Mouse (Mus musculus) forebrain, embryonic 10.5 days (tissue): ENCODE results near the gene Pi4ka. TPM values are rescaled to one million over a fixed set of nuclear protein-coding genes. Genes with fewer than 3 reads are reported as not detected.

Experiments used
- DNase-seq: peaks from one replicate; pipeline ENCODE4 v3.0.0-alpha.2; 2017; ENCODE audit warnings: low spot score; ENCODE audit errors: extremely low spot score
- H3K27ac ChIP-seq: fragments of 300-500 bp; sonication (generic); 2 replicates; pipeline ENCODE4 v1.5.1; 2016; ENCODE audit warnings: mild to moderate bottlenecking
- H3K27me3 ChIP-seq: fragments of 300-500 bp; sonication (generic); 2 replicates; pipeline ENCODE4 v1.6.1; 2016; ENCODE audit warnings: mild to moderate bottlenecking; ENCODE audit not compliant: poor library complexity, severe bottlenecking
- H3K36me3 ChIP-seq: fragments of 300-500 bp; sonication (generic); replicated peaks from 2 replicates; pipeline ENCODE4 v1.6.1; 2016; ENCODE audit warnings: mild to moderate bottlenecking, moderate library complexity
- H3K4me1 ChIP-seq: fragments of 300-500 bp; sonication (generic); 2 replicates; pipeline ENCODE4 v1.6.1; 2016
- H3K4me3 ChIP-seq: fragments of 300-500 bp; sonication (generic); 2 replicates; pipeline ENCODE4 v1.5.1; 2016; ENCODE audit warnings: mild to moderate bottlenecking, moderate library complexity
- H3K9me3 ChIP-seq: fragments of 300-500 bp; sonication (generic); 2 replicates; pipeline ENCODE4 v1.6.1; 2016; ENCODE audit warnings: mild to moderate bottlenecking, moderate library complexity
- WGBS: fragments of 180-500 bp; shearing (Covaris S2); methylation state at CpG from one replicate; pipeline ENCODE4 v1.1.7; 2016; 5-methylcytosine and 5-hydroxymethylcytosine counted together
- polyA plus RNA-seq: library from polyadenylated mRNA; unstranded; fragments of >200 nt; fragmentation: Nextera tagmentation; extraction: Ambion mirVana; gene quantifications from 2 replicates; pipeline ENCODE4 v1.2.1, GENCODE M21; 2016

Gene Pi4ka
- polyA plus RNA-seq = 38.6 and 39.2 TPM in 2 replicates

GRCm38 (mm10) chr16:17405736-17406443 lies at the start of gene Pi4ka, which contains the start of gene Snap29:
Gene Pi4ka, minus strand, starts transcription at chr16:17406314.
Gene Snap29, plus strand, starts transcription at chr16:17405986.
- 0 out of 2 replicates have a peak, but pooled peaks cover 6% of the 10 kb centered on the region for H3K36me3 ChIP-seq
- peak; percentile 99 for DNase-seq
- peak within 1 kb of the TSS; percentile 90 for H3K27ac ChIP-seq
- peaks cover 28% of the 10 kb centered on the region for H3K4me1 ChIP-seq
- no peaks in the 10 kb centered on the region for H3K27me3 ChIP-seq
- under 1% methylated on average over 69 of the region's 69 CpGs for WGBS
- no peaks in the 10 kb centered on the region for H3K9me3 ChIP-seq
- H3K4me3 ChIP-seq = peak within 1 kb of the TSS; percentile 85

- H3K27me3 ChIP-seq = no peaks in the 10 kb centered on the region
- peak overlapping the region; percentile 99 for H3K4me3 ChIP-seq
- DNase-seq = no peak
- H3K27ac ChIP-seq = peak overlapping the region; percentile 98
- H3K4me1 ChIP-seq = peaks cover 32% of the 10 kb centered on the region
- H3K9me3 ChIP-seq = peaks cover 2% of the 10 kb centered on the region; the same call in 1 of the 2 replicates
- peaks cover 31% of the 10 kb centered on the region for H3K36me3 ChIP-seq
- WGBS = under 1% methylated on average over 24 of the region's 24 CpGs
Measured at GRCm38 (mm10) chr16:17452373-17452715, 46.2 kb upstream of the Pi4ka start.

- peak; percentile 99 for DNase-seq
- H3K27me3 ChIP-seq = no peaks in the 10 kb centered on the region
- under 1% methylated on average over 63 of the region's 63 CpGs for WGBS
- H3K4me1 ChIP-seq = peaks cover 32% of the 10 kb centered on the region
- H3K9me3 ChIP-seq = 0 out of 2 replicates have a peak, but pooled peaks cover 2% of the 10 kb centered on the region
- H3K27ac ChIP-seq = peak within 1 kb of the TSS; percentile 98
- peaks cover 25% of the 10 kb centered on the region for H3K36me3 ChIP-seq
- peak within 1 kb of the TSS; percentile 99 for H3K4me3 ChIP-seq
Measured at GRCm38 (mm10) chr16:17451541-17452372, 45.6 kb upstream of the Pi4ka start, which contains the start of gene Crkl. Gene Crkl, plus strand, starts transcription at chr16:17451987.

DNA sequence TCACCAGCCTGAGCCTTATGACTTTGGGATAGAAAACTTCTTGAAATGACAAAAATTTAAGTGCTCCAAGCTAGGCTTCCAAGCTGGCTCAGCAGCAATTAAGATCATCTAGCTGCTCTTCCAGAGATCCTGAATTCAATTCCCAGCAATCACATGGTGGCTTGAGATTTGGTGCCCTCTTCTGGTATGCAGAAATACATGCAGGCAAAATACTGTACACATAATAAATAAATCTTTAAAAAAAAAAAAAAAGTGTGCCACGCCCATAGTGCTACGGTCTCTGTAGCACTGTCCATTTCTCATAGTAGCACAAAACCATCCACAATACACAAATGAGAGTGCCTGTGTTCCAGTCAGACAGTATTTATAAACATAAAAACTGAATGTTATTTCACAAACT lies 26.5 kb upstream of the Pi4ka start:
- H3K4me1 ChIP-seq = no peaks in the 10 kb centered on the region
- no peak for DNase-seq
- peaks cover 11% of the 10 kb centered on the region for H3K36me3 ChIP-seq
- H3K27ac ChIP-seq = no peak overlapping the region
- H3K9me3 ChIP-seq = no peaks in the 10 kb centered on the region
- 87% methylated on average over 2 of the region's 2 CpGs for WGBS
- no peaks in the 10 kb centered on the region for H3K27me3 ChIP-seq
- H3K4me3 ChIP-seq = no peak overlapping the region

DNA sequence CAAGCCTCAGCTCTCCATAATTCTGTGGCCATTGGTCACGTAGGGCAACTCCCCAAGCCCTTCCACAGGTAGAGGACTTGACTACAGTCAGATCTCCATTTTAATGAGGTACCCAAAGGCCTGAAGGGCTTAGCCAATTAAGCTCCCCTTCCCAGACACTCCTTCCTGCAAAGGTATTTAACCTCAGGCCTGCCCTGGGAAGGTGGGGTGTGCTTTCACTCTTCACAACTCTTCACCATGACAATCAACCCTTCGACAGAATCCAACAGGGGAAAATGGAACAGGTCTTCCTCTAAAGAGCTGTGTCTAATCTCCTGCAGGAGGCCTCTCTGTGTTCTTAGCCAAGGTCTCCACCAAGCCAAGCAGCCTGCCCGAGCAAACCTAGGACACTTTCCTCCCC lies 16.9 kb upstream of the Pi4ka start:
- Histone ChIP-seq H3K27ac (no peak overlapping the region), H3K4me1 (no peaks in the 10 kb centered on the region), H3K36me3 (peaks cover 46% of the 10 kb centered on the region), H3K9me3 (no peaks in the 10 kb centered on the region), H3K4me3 (no peak overlapping the region), H3K27me3 (no peaks in the 10 kb centered on the region)
- no peak for DNase-seq
- 72% methylated on average over 3 of the region's 3 CpGs for WGBS

GRCm38 (mm10) chr16:17410209-17410608 lies 4.1 kb upstream of the Pi4ka start:
- 67% methylated on average over 4 of the region's 4 CpGs for WGBS
- DNase-seq = no peak
- H3K4me3 ChIP-seq = no peak overlapping the region
- no peak overlapping the region for H3K27ac ChIP-seq
- H3K27me3 ChIP-seq = no peaks in the 10 kb centered on the region
- H3K36me3 ChIP-seq = no peaks in the 10 kb centered on the region
- no peaks in the 10 kb centered on the region for H3K9me3 ChIP-seq
- peaks cover 17% of the 10 kb centered on the region for H3K4me1 ChIP-seq

GRCm38 (mm10) chr16:17409046-17409445 lies 2.9 kb upstream of the Pi4ka start:
- peaks cover 28% of the 10 kb centered on the region for H3K4me1 ChIP-seq
- 93% methylated on average over 2 of the region's 2 CpGs for WGBS

GRCm38 (mm10) chr16:17406512-17407231 lies 558 bp upstream of the Pi4ka start:
- 47% methylated on average over 9 of the region's 9 CpGs for WGBS
- 0 out of 2 replicates have a peak, but pooled peaks cover 6% of the 10 kb centered on the region for H3K36me3 ChIP-seq
- H3K9me3 ChIP-seq = no peaks in the 10 kb centered on the region
- no peak overlapping the region for H3K27ac ChIP-seq
- DNase-seq = no peak
- peaks cover 28% of the 10 kb centered on the region for H3K4me1 ChIP-seq
- H3K4me3 ChIP-seq = peak overlapping the region; percentile 85
- no peaks in the 10 kb centered on the region for H3K27me3 ChIP-seq

More at GRCm38 (mm10) chr16:17409046-17409445, 2.9 kb upstream of the Pi4ka start:
- Histone ChIP-seq H3K4me3 (no peak overlapping the region), H3K9me3 (no peaks in the 10 kb centered on the region), H3K27me3 (no peaks in the 10 kb centered on the region), H3K27ac (no peak overlapping the region), H3K36me3 (no peaks in the 10 kb centered on the region)
- DNase-seq = no peak

GRCm38 (mm10) chr16:17405271-17405696 lies 830 bp downstream of the Pi4ka start:
- WGBS = under 1% methylated on average over 22 of the region's 22 CpGs
- H3K27me3 ChIP-seq = no peaks in the 10 kb centered on the region
- H3K4me3 ChIP-seq = peak overlapping the region; percentile 85
- no peaks in the 10 kb centered on the region for H3K9me3 ChIP-seq
- peaks cover 28% of the 10 kb centered on the region for H3K4me1 ChIP-seq
- DNase-seq = no peak
- H3K27ac ChIP-seq = peak overlapping the region; percentile 90
- H3K36me3 ChIP-seq = 0 out of 2 replicates have a peak, but pooled peaks cover 6% of the 10 kb centered on the region

GRCm38 (mm10) chr16:17402855-17403254 lies 3.3 kb downstream of the Pi4ka start:
- H3K4me1 ChIP-seq = peaks cover 28% of the 10 kb centered on the region
- 75% methylated on average over 1 of the region's 1 CpGs for whole genome bisulfite sequencing

DNA sequence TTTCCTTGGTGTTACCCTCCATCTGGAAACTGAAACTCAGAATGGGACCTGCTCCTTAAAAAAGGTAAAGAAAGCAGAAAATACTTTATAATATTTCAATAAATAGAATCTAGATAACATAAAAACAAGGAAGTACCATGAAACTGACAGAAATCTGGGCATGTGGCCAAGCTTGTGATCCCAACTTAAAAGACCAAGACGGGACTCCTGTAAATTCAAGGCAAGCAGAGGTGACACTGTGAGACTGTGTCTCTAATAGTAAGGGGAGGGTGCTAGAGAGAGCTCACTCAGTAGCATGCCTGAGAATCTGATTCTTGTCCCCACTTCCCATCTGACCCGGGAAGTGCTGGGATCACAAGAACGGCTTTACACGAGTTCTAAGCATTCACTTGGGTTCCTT lies 13.3 kb downstream of the Pi4ka start:
- Histone ChIP-seq H3K4me1 (no peaks in the 10 kb centered on the region), H3K9me3 (peaks cover 4% of the 10 kb centered on the region; the same call in 1 of the 2 replicates), H3K27ac (no peak overlapping the region), H3K27me3 (no peaks in the 10 kb centered on the region), H3K36me3 (peaks cover 5% of the 10 kb centered on the region; the same call in 1 of the 2 replicates), H3K4me3 (no peak overlapping the region)
- 90% methylated on average over 4 of the region's 4 CpGs for WGBS
- no peak for DNase-seq

More at GRCm38 (mm10) chr16:17402855-17403254, 3.3 kb downstream of the Pi4ka start:
- Histone ChIP-seq H3K27ac (no peak overlapping the region), H3K9me3 (no peaks in the 10 kb centered on the region), H3K27me3 (no peaks in the 10 kb centered on the region), H3K4me3 (no peak overlapping the region), H3K36me3 (0 out of 2 replicates have a peak, but pooled peaks cover 6% of the 10 kb centered on the region)
- no peak for DNase-seq

- DNase-seq = no peak
- peaks cover 14% of the 10 kb centered on the region for H3K36me3 ChIP-seq
- no peaks in the 10 kb centered on the region for H3K27me3 ChIP-seq
- no peaks in the 10 kb centered on the region for H3K9me3 ChIP-seq
- no peaks in the 10 kb centered on the region for H3K4me1 ChIP-seq
- no peak overlapping the region for H3K27ac ChIP-seq
- H3K4me3 ChIP-seq = no peak overlapping the region
- WGBS = 88% methylated on average over 2 of the region's 2 CpGs
Measured at GRCm38 (mm10) chr16:17383594-17384326, 22.4 kb downstream of the Pi4ka start.
